Mouse (Mus musculus): ENCODE data around the gene Npc2. TPM values are rescaled to one million over a fixed set of nuclear protein-coding genes. Genes with fewer than 3 reads are reported as not detected.
A peak's percentile ranks its signal among the peaks of the same experiment; 100 is the strongest.

The Npc2 gene
- total and polyA plus RNA-seq, 3 experiments: 73.4 to 98.5 (median 89.0) TPM

GRCm38 (mm10) chr12:84762532-84762931 lies 10.4 kb downstream of the Npc2 start (continued):
- TF ChIP-seq PAX5 (IDR thresholded peaks at IDR 0.05; ENCODE audit: low read length): no peak
- TF ChIP-seq MAZ (IDR thresholded peaks at IDR 0.05; ENCODE audit: low read depth, low read length): peak; percentile 69; the same call in 1 of the 2 replicates
- peak; percentile 56; the same call in 1 of the 2 replicates for TF ChIP-seq MAFK (IDR thresholded peaks at IDR 0.05; ENCODE audit: insufficient replicate concordance, low read length)
- peak; percentile 44; the same call in 1 of the 2 replicates for TF ChIP-seq ZMIZ1 (IDR thresholded peaks at IDR 0.05; ENCODE audit: low read depth, low read length)
- peak; percentile 61; the same call in 1 of the 2 replicates for TF ChIP-seq CHD2 (IDR thresholded peaks at IDR 0.05; ENCODE audit: low read length)
- TF ChIP-seq E2F4 (IDR thresholded peaks at IDR 0.05; ENCODE audit: insufficient replicate concordance, low read depth, low read length): no peak
- peak; percentile 85 for TF ChIP-seq ETS1 (conservative IDR thresholded peaks at IDR 0.05; ENCODE audit: low read depth, low read length)
- TF ChIP-seq IRF4 (IDR thresholded peaks at IDR 0.05; ENCODE audit: low read depth, low read length): peak; percentile 96
- TF ChIP-seq MXI1 (IDR thresholded peaks at IDR 0.05; ENCODE audit: low read depth, low read length): 0 out of 2 replicates have a peak, but pooled peaks have one; percentile 58
- TF ChIP-seq ZNF384 (IDR thresholded peaks at IDR 0.05; ENCODE audit: low read depth, low read length): no peak
- no peak for TF ChIP-seq POLR2A (IDR thresholded peaks at IDR 0.05; ENCODE audit: low read depth, low read length)
- no peak for TF ChIP-seq KAT2A (IDR thresholded peaks at IDR 0.05; ENCODE audit: insufficient replicate concordance, low read length)
- no peak for TF ChIP-seq RAD21 (IDR thresholded peaks at IDR 0.05; ENCODE audit: low read depth, low read length)
- peak; percentile 58 for TF ChIP-seq ELF1 (IDR thresholded peaks at IDR 0.05; ENCODE audit: low read depth, low read length)
- peak; percentile 89 for TF ChIP-seq MYC (IDR thresholded peaks at IDR 0.05; ENCODE audit: low read depth, low read length)
- TF ChIP-seq MEF2A (IDR thresholded peaks at IDR 0.05; ENCODE audit: borderline replicate concordance, low read depth, low read length): peak; percentile 71
- TF ChIP-seq SMC3 (IDR thresholded peaks at IDR 0.05; ENCODE audit: low read depth, low read length): no peak
- TF ChIP-seq USF2 (conservative IDR thresholded peaks at IDR 0.05; ENCODE audit: low read depth, low read length): no peak

GRCm38 (mm10) chr12:84759063-84759462 lies 13.9 kb downstream of the Npc2 start:
- H3K4me2 ChIP-seq (ENCODE audit: insufficient read depth, low read depth, poor library complexity, severe bottlenecking): no peak overlapping the region
- in situ Hi-C loops (cut with MboI; ENCODE audit: low pct_ligation_motif_present, low pct_unique_long_range_greater_than_20kb, low sequenced_read_pairs): no loop called here
- no peaks in the 10 kb centered on the region for H3K27me3 ChIP-seq (replicated peaks)
- H3K4me1 ChIP-seq (ENCODE audit: control insufficient read depth in 1 of 2, insufficient read depth in 2 of 2): peaks cover 12 to 26% of the 10 kb centered on the region in 2 experiments
- no peak overlapping the region for H3K27ac ChIP-seq (ENCODE audit: insufficient read depth, low read depth)
- dilution Hi-C loops (cut with MboI; ENCODE audit: extremely low pct_ligation_motif_present, extremely low pct_unique_long_range_greater_than_20kb, low sequenced_read_pairs): no loop called here
- DNase-seq (ENCODE audit: extremely low read depth): peak; percentile 57
- H3K79me2 ChIP-seq (replicated peaks; ENCODE audit: control insufficient read depth, extremely low read depth, insufficient read depth, poor library complexity, severe bottlenecking): no peaks in the 10 kb centered on the region
- H3K9ac ChIP-seq (ENCODE audit: insufficient read depth, low read depth): no peak overlapping the region
- TF ChIP-seq CHD1 (IDR thresholded peaks at IDR 0.05; ENCODE audit: low read depth, low read length): no peak
- no peak for TF ChIP-seq BHLHE40 (IDR thresholded peaks at IDR 0.05; ENCODE audit: low read depth, low read length)
- no peak for TF ChIP-seq ELF1 (IDR thresholded peaks at IDR 0.05; ENCODE audit: low read depth, low read length)
- TF ChIP-seq MAX (IDR thresholded peaks at IDR 0.05; ENCODE audit: low read length): no peak; the same call in 1 of the 2 replicates
- no peak for TF ChIP-seq SIN3A (IDR thresholded peaks at IDR 0.05; ENCODE audit: low read length)
- TF ChIP-seq KAT2A (IDR thresholded peaks at IDR 0.05; ENCODE audit: insufficient replicate concordance, low read length): no peak
- TF ChIP-seq ZC3H11A (IDR thresholded peaks at IDR 0.05; ENCODE audit: low read depth, low read length): no peak
- TF ChIP-seq CTCF (conservative IDR thresholded peaks at IDR 0.05 in 1 of 2, IDR thresholded peaks at IDR 0.05 in 1 of 2; ENCODE audit: low read depth in 2 of 2, low read length in 2 of 2): peak; percentile 60 to 79
- TF ChIP-seq ZKSCAN1 (IDR thresholded peaks at IDR 0.05; ENCODE audit: borderline replicate concordance, low read depth, low read length): no peak
- TF ChIP-seq GABPA (IDR thresholded peaks at IDR 0.05; ENCODE audit: insufficient replicate concordance, low read depth, low read length): no peak
- no peak for TF ChIP-seq MAFK (IDR thresholded peaks at IDR 0.05; ENCODE audit: insufficient replicate concordance, low read length)
- no peak for TF ChIP-seq POLR2A (IDR thresholded peaks at IDR 0.05; ENCODE audit: low read depth, low read length)
- no peak for TF ChIP-seq E2F4 (IDR thresholded peaks at IDR 0.05; ENCODE audit: insufficient replicate concordance, low read depth, low read length)
- no peak for TF ChIP-seq NELFE (IDR thresholded peaks at IDR 0.05; ENCODE audit: low read depth, low read length)
- TF ChIP-seq TCF12 (IDR thresholded peaks at IDR 0.05; ENCODE audit: low read depth, low read length): no peak
- TF ChIP-seq MYC (IDR thresholded peaks at IDR 0.05; ENCODE audit: low read depth, low read length): peak; percentile 79; the same call in 1 of the 2 replicates
- TF ChIP-seq SMC3 (IDR thresholded peaks at IDR 0.05; ENCODE audit: low read depth, low read length): peak; percentile 60
- TF ChIP-seq RAD21 (IDR thresholded peaks at IDR 0.05; ENCODE audit: low read depth, low read length): peak; percentile 78
- no peak overlapping the region for H3K4me3 ChIP-seq (replicated peaks in 1 of 3; ENCODE audit: low read depth in 2 of 3, low read length in 2 of 3, poor library complexity in 1 of 3)
- H3K9me3 ChIP-seq (replicated peaks; ENCODE audit: low read length): no peaks in the 10 kb centered on the region
- H3K36me3 ChIP-seq (replicated peaks in 1 of 2; ENCODE audit: control insufficient read depth in 1 of 2, insufficient read depth in 1 of 2, low read length in 1 of 2): peaks cover 29 to 89% of the 10 kb centered on the region in 2 experiments

Measured in CH12.LX (cell line).